Mouse (Mus musculus): ENCODE data around the gene Nrxn3.

Nrxn3 gene

DNA sequence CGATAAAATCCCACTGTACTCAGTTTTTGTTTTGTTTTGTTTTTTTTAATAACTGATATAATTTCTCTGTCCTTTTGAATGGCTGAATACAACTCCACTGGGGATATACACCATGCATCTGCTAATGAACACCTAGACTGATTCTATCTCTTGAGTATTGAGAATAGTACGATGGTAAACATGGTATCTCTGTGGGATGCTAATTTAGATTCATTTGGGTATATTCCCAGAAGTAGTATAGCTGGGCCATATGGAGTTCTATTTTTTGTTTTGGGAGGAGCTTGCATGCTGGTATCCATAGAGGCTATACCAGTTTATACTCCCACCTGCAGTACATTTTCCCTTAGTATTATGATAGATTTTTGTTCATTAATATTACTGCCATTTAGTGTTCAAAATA, 217.0 kb downstream of the Nrxn3 start:
- CTCF ChIA-PET, result interaction anchor here (0.8 kb wide), 1 partner anchor 406 kb away, joined by 5 read pairs; no protein-coding TSS in a partner anchor

DNA sequence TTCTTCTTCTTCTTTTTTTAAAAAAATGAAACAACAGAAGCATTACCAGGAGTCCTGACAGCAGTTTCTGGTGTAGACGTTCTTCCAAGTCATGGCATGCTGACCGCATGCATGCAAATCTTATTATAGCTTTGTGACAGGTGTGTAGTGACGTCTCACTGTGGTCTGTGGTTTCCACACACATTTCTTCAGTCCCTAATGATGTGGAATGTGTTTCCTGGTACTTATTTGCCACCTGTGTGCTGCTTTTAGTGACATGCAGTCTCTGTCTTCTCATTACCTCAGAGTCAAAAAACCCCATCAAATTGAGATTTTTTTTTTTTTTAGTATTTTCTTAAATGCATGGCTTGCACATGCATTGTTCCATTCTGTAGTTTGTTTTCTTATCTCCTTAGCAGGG, 222.3 kb downstream of the Nrxn3 start:
- CTCF ChIA-PET, result no interaction called here

DNA sequence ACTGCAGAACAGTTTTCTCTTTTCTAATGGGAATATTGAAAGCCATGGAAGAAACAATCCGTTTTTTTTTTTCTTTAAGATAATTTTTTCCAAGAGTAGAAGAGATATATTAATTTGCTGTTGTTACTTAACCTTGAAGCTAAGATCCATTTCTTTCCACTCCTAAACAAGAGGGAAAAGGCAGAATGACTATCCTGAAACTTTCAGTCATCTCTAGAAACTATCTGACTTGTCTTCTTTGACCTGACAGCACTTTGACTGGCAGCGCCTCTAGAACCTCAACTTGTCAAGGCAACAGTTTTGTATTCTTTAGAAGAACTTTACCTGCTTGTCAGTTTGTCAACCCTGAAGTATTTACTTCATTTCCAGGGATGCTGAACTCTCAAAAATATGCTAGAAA, 227.2 kb downstream of the Nrxn3 start:
- CTCF ChIA-PET, result no interaction called here

DNA sequence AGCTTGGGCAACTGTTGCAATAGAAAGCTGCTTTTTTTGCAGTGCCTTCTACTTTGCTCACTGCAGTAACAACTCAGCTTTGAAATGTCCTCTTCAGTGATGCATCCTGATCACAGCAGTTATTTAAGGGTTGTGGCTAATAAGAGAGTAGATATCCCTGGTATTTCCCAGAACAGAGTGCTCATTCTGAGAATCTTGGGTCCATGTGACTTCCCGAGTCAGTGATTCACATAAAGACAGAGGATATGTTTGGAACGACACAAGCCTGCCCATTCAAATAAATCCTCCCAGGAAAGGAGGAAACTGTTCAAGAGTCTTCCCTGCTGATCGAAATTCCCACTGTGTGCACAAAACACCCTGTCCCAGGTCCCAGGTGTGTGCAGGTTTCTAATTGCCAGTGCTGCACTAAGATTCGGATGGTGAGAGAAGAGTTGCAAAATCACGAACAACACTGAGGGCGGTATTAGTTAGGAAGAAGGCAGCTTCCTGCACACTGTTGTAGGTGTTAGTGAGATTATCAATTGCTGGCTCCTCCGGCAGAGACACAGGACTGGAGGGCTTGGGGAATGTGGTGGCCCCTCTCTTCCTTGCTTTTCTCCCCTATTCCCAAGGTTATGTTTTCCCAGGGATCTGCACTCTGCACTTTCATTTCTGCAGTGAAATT, 230.4 kb downstream of the Nrxn3 start:
- CTCF ChIA-PET, result no interaction called here

DNA sequence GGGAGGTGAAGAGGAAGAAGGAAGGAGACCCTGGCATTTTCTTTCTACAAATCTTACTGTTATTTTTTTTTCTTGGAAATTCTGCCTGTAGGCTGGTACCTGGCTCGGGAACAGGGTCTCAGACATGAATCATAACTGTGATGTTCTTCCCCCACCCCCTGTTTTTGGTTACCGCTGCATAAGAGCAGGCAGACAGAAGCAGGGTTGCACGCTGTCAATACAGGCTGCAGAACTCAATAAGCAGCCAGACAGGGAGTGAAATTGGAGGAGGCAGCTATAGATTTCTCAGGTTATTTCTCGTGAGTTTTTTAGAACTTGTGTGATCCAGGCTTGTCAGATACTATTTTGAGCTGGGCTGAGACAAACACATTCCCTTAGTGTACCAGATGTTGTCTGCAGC, 231.1 kb downstream of the Nrxn3 start:
- CTCF ChIA-PET, result no interaction called here

DNA sequence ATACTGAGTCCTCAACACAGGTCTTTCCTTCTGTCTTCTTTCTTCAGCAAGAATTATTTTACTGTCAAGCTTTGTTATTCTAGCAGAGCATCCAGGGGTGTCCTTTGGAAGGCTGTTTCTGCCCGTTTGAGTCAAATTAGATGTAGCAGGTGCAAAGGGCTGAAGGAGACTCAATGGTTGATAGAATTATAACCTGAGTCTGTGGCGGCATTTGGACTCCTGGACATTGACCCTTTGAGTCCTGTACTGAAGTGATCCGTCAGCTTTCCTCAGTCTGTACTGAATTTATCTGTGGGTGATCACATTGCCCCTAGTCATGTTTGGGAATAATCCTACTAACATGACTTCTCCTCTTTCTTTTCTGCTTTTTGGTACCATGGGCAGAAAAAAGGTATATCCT, 234.8 kb downstream of the Nrxn3 start:
- CTCF ChIA-PET, result no interaction called here

DNA sequence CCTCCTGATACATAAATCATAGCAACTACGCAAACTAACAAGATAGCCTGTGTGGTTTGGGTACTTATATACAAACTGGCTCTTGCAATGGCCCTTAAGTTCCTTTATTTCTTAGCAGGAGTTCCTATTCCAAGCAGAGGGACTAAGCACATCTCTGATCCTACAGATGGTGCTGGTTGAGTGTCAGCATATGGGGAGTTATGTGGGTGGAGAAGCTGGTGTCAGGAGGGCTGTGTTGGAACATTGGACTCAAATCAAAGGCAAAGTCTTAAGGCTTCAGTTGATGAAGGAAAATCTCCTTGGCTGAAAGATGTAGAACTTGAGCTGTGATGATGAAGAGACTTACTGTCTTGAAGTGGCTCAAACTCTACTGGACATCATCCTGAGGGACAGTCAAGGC, 238.1 kb downstream of the Nrxn3 start:
- CTCF ChIA-PET, result no interaction called here

DNA sequence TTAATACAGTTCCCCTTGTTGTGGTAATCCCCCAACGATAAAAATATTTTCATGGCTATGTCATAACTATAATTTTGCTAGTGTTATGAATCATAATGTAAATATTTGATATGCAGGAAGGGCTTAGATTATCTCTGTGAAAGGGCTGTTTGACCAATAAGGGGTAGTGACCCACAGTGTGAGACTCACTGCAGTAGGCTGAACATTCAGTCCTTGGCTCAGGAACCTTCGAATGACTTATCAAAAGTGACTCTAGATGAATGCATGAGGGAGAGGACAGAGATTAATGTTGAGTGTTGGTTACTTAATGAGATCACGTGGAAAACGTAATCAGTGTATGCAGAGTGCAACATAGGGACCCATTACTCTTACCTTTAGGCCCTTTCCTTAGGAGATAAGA, 243.7 kb downstream of the Nrxn3 start:
- CTCF ChIA-PET, result no interaction called here

DNA sequence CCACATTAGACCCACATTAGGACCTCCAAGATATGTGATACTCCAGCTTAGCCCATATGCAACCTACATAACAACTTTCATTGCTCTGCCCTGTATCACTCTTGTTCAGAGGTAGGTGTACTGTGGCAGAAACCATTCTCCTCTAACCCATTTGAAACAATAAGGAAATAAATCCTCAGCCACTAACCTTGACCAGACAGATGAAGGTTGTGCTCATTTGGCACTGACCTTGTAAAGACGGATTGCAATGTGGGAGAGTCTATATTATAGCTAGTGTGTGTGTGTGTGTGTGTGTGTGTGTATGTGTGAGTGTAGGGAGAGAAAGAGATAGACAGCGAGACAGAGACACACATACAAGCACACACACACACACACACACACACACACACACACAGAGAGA, 253.9 kb downstream of the Nrxn3 start:
- CTCF ChIA-PET, result interaction anchor here (0.6 kb wide), 1 partner anchor 11 kb away, joined by 3 read pairs; no protein-coding TSS in a partner anchor

DNA sequence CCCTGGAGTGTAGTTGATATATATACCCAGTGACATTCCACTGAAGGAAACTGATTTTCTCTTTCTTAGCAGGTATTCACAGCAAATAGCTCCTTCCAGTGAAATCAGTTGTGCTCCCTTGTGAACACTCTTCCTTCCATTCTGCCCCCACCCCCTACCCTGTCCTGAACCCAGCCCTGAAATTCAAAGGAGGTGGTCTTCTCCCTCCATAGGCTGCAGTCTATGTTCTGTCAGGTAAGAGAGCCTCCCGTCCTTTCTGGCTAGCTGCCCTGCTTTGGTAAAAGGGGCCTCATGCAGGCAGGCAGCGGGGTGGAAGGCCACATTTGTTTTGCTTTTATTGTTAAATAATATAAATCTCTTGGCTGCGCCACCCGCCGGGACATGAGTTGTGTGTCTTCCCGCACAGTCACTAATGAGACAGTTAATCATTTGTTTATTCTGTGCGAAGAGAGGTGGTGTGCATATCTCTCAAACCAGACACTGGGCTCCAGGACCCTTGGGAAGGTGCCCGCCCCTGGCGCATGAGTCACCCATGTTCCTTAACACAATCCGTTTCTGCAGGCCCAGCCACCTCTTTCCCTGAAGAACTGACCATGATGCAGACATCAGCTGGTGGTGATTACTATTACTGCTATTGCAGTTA, 261.1 kb downstream of the Nrxn3 start:
- CTCF ChIA-PET, result no interaction called here

DNA sequence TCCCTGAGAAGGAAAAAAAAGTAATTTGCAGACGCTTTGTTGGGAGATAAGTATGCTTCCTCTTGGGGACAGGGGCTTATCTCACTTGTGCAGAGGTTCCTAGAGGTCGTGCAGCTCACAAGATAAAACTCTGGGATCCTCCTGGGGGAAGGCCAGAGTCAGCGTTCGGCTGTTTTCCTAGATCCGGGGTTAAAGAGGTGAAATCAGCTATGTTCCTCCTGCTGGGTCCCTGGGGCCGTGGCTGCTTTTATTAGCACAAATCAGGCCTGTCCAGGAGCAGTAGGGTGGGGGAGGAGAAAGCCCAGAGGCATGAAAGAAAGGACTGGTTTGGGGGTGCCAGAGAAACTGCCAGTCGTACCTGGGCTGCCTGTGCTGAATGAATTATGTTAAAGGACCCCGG, 261.7 kb downstream of the Nrxn3 start:
- CTCF ChIA-PET, result no interaction called here

DNA sequence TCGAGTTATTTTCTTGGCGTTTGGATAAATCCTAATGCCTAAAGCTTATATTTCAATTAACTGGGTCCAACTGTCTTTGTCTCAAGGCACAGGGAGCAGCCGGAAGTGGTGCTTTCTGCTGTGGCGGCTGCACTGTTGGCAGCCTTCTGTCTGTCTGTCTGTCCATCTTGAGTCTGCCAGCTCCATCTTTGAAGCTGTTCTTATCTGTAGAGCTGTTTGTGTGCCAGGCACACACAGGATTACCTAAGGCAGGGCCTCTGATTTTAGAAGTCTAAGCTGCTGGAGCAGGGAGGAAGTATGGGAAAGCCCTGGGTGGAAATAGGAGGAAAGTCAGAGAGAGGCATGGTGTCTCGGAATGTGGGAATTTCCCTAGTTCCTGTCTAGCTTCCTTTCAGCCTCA, 262.1 kb downstream of the Nrxn3 start:
- CTCF ChIA-PET, result no interaction called here

DNA sequence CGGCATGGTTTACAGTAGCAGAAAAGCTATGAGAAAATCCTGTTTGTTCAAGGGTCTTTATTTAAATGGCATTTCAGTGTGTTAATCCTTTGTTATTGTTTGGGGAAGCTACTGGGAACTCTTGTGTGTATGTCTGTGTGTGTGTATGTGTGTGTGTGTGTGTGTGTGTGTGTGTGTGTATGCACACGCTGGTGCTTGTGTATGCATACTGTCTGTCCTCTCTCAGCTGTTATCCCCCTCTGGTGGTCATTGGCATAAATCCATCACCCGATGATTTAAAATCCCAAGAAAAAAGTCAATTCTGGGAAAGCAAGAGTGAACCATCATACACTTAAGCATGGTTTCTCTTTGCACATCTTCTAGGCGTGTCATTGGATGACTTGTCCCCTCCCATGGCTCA, 264.4 kb downstream of the Nrxn3 start:
- CTCF ChIA-PET, result no interaction called here

DNA sequence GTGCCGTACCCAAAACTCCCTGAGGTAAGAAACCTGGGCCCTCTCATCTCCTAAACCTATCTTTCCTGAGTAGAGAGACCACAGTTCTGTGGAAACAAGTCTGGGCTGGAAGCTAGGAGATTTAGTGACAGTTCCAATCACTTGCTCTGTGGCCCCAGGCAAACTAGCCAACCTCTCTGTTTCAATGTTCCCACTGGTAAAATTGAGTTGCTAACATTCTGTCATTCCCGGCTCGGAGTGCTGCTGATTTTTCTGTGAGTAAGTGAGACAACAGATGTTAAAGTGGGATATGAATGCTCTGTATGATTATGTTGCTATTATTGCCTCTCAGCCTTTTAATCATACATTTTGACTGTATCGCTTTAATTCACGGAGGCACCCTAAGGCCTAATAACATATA, 268.1 kb downstream of the Nrxn3 start:
- CTCF ChIA-PET, result no interaction called here

DNA sequence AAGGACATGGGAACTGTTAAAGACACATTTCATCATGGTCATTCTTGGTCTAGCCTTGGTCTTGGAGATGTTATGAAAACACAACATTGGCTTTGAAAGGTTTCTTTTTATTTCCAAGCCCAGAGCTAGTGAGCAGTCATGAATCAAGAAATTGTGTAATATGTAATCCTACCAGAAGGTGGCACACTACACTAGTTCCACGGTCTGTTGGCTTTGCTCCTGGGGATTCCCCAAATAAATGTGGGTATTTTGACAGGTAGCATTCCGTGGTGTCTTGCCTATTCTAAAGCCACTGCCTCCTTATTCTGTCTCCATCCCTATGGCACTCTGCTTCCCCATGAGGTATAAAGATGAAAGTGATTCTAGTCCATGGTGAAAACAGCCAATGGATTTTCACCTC, 269.5 kb downstream of the Nrxn3 start:
- CTCF ChIA-PET, result no interaction called here

DNA sequence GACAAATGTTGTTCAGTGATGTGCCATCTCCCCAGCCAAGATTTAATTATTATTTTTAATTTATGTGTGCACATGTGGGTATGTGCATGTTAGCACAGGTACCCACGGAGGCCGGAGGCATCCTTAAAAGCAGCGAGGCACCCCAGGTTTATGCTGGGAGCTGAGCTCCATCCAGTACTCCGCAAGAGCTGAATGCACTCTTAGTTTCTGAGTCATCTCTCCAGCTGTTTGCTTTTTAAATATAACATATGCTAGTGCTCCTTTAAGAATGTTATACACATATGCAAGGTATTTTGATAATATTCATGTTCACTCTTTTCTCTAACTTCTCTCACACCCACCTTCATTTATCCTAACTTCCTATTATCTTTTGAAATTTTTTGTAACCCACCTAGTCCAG, 271.1 kb downstream of the Nrxn3 start:
- CTCF ChIA-PET, result no interaction called here

DNA sequence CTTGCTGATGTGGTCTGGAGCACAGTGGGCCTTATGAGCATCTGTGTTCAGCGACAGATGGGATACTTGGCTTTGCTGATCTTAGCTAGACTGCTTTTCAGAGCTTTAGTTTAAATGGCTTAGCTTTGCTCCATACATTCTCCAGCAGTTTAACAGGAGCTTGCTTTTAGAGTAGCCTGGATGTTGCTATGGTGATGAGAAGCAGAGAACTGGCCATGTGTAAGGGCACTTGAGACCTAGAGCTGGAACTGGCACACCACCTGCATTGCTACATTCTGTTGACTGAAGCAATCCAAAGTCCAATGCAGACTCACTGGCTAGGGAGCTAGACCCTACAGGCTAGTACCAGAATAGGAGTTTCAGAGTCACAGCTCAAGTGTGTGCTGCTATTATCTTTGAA, 293.8 kb downstream of the Nrxn3 start:
- CTCF ChIA-PET, result interaction anchor here (0.7 kb wide), 1 partner anchor 239 kb away, joined by 7 read pairs; no protein-coding TSS in a partner anchor

DNA sequence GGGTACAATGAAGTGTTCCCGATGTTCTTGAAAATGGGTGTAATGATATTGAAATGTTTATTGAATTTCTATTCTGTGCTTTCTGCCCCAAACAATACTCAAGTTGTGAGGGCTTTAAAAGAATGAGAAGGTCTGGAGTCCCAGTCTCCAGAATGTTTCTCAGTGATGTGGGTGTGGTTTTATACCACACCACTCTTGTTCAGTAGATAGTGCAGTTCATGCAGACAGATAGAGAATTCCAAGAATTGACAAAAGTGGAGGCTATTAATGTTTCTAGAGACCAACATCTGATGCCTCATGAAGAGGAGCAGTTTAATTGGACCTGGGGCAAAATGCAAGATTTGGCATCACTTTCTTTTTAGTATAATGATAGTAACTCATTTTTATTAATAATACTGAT, 302.5 kb downstream of the Nrxn3 start:
- CTCF ChIA-PET, result no interaction called here

DNA sequence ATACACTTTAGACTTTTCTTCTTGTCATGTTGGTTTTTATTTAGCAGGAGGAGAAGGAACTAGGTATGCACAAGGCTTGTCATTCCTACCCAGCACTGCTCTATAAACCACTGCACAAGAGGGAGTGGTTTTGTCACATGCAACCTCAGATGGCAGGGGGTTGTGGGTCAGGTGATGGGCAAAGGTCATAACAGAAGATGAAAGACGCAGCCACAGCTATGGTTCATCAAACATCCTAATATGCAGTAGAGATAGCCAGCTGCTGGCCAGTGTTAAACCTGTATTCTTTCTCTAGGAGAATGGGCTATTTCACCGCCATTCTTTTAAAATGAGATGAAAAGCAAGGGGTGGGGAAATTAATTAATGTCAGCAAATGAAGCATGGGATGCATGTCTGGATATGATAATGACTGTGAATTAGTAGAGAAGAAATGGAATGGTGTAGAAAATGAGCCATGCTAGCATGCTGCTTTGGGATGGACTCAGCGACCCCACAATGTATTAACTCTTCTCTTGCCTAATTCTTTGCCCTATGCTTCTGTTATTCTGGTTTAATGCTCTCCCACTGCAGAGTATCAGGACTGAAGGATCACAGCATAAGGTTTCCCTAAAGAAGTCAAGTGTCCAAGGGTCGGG, 313.4 kb downstream of the Nrxn3 start:
- CTCF ChIA-PET, result no interaction called here

DNA sequence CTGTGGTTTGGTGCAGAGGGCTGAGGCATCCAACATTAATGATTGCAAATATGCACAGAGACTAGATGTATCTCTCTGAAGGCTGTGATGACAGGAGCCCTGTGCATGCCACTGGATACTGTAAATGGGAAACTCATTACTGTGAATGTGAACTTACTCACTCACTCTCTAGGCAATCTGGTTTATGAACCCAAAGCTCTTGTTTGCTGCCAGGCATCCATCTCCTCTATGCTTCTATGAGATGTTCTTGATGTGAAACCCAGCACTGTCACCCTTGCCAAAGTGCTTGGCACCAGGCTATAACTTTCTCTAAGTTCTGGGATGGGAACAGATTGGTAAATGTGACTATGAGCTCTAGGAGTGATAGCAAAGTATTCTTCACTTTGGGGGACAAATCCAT, 317.5 kb downstream of the Nrxn3 start:
- CTCF ChIA-PET, result no interaction called here

DNA sequence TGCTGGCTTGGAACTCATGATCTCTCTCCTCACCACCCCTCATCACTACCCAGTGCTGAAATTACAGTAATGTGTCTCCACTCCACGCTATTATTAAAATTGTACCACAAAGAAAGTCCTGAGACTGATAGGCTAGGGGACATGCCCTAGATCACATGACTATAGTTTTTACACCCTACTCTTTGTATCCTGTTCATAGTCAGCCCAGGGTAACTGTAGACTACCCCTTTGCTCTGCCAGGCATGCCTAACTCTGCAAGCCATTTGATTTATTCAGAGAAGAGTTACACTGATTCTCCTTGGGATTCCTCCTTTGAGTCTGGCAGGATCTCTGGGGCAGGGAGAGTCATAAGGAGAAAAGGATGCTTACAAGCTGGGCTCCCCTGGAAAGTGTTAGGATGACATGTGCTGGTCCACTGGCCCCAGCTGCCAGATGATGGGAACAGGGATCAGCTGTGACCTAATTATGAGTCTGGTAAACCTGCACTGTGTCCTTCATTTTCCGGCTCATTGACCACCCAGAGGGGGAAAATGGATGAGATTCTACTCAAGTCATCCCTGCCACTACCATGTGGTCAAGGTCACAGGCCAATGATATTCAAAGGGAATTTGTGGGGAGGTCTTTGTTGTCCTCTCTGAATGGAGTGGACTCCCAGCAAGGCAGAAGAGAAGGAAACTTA, 318.9 kb downstream of the Nrxn3 start:
- CTCF ChIA-PET, result no interaction called here

DNA sequence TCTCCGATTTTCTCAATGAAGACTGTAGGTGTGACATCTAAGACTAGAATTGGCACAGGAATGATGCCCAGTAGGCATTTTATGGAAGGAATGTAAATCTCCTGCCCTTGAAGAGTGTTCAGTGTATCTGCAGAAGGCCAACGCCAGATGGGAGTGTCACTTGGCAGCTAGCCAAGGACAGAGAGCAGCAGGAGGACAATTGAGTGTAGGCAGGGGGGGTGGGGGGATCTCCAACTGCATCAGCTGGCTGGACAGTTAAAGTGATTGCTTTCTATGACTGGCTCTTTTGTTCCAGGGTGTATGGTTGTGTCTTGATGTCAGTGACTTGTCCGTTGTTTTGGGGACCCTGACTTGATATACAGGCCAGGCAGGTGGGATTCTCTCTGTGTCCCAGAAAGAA, 326.6 kb downstream of the Nrxn3 start:
- CTCF ChIA-PET, result no interaction called here

DNA sequence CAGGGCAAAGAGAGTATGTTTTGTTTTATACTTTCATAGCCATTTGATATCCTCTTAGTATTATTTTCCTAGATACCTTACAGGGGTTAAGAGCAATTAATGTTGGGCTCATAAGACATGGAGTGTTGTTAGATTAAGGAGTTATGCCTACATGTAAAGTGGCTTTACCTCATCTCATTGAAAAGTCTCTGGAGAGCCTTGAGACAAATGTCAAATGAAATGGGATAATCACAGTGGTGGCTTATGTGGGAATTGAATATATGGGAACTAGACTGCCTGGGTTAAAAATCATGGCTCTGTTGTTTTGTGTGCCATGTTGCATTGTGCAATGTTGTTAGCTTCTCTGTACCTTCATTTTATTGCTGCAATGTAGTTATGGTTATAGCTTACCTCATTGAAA, 327.0 kb downstream of the Nrxn3 start:
- CTCF ChIA-PET, result no interaction called here
